Mouse (Mus musculus) spleen, adult 2 months (tissue): Measurements from ENCODE around the gene Gm10721. TPM values are rescaled to one million over a fixed set of nuclear protein-coding genes. Genes with fewer than 3 reads are reported as not detected.

ENCODE experiments used
- polyA plus RNA-seq: library from polyadenylated mRNA; depleted of rRNA; stranded (reverse); fragments of >200 nt; gene quantifications from 2 replicates; pipeline ENCODE4 v1.2.3, GENCODE M21; 2012; rRNA removed

The Gm10721 gene
- polyA plus RNA-seq, 1 experiment, result not detected

Other genes starting within 250 kb of the Gm10721 start
- gene Gm10722, start 12.2 kb upstream of the Gm10721 start, polyA plus RNA-seq, result not detected in 2 replicates
- gene Gm11168, start 9.8 kb upstream of the Gm10721 start, polyA plus RNA-seq, result not detected in 2 replicates
- not detected in 2 replicates for gene Gm10720, start 2.5 kb downstream of the Gm10721 start, polyA plus RNA-seq
- gene Gm10719, start 4.3 kb downstream of the Gm10721 start, polyA plus RNA-seq, result not detected in 2 replicates
- gene Gm10718, start 10.4 kb downstream of the Gm10721 start, polyA plus RNA-seq, result not detected in 2 replicates
- gene Gm10717, start 12.3 kb downstream of the Gm10721 start, polyA plus RNA-seq, result not detected in 2 replicates
- gene Gm17535, start 21.5 kb downstream of the Gm10721 start, polyA plus RNA-seq, result not detected in 2 replicates
- gene Gm10715, start 23.7 kb downstream of the Gm10721 start, polyA plus RNA-seq, result not detected in 2 replicates